Mouse (Mus musculus) liver, embryonic 18 days (tissue): ENCODE measurements around the gene Arl4c. TPM values are rescaled to one million over a fixed set of nuclear protein-coding genes. Genes with fewer than 3 reads are reported as not detected.

Experiments
- polyA plus RNA-seq: library from polyadenylated mRNA; depleted of rRNA; stranded (reverse); fragments of >200 nt; gene quantifications from 2 replicates; pipeline ENCODE4 v1.2.3, GENCODE M21; 2012; rRNA removed

The Arl4c gene
- polyA plus RNA-seq, result 1.5 TPM in 2 replicates

GRCm38 (mm10) chr1:88701870-88702661 lies at the start of gene Arl4c:
Arl4c (minus strand) TSS chr1:88702221.

Other genes with a start within 250 kb of the Arl4c start
- gene Glrp1, start 192.2 kb downstream of the Arl4c start, polyA plus RNA-seq, result 0.05 and 0.14 TPM in 2 replicates